Mouse (Mus musculus) thymus, adult 18-20 months (tissue): ENCODE results near the gene Sun2.

ENCODE experiments used
- DNase-seq, 2 experiments: peaks; one replicate each; pipeline ENCODE4 v3.0.0; 2022; ENCODE audit warnings: mixed read lengths in 2 of 2

Gene Sun2

DNA sequence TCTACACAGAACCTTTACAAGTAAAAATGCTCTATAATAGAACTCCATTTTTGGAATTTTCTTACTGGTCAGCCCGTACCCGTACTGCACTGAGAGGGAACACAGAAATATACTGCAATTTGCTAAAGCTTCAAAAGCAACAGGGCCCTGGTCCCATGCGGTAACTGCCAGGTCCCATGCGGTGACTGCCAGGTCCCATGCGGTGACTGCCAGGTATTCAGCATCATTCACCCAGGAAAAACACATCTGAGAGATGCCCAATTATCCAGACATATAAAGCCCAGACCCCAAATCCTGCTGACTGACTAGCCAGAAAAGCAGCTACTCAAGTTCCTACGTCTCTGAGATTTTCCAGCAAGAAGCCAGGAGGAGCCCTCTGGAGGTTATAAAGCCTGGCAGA lies 57.7 kb downstream of the Sun2 start:
- no peak for DNase-seq

DNA sequence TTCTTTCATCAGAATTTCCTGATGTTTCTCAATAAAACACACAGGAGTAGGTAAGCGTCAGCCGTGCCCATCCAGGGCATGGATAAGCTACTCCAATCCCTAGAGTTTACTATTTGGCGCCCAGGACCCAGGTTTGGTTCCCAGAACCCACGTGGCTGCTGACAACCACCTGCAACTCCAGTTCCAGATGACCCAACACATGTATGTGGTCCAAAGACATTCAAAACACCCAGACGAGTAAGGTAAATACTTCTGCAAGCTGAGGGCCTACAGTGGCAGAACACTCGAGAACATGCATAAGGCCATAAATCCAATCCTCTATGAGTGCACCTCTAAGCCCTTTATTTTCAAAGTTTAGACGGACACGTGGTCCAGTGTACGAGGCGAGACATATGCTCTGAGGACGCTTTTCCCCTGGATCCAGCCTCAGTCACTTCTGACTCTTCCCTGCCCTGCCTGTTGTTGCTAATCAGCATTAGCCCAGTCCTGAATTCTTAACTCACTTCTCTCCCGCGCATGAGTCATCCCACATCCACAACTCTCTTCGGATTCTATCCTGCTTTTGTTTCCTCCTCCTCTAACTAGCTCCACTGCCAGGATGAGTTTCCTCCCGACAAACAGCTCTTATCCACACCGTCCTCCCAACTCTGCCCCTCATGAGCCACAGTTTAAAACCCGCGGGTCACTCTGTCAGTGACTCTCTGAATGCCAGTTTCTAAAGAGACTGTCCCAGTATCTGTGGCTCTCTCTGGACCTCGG lies 58.5 kb downstream of the Sun2 start:
- no peak for DNase-seq

DNA sequence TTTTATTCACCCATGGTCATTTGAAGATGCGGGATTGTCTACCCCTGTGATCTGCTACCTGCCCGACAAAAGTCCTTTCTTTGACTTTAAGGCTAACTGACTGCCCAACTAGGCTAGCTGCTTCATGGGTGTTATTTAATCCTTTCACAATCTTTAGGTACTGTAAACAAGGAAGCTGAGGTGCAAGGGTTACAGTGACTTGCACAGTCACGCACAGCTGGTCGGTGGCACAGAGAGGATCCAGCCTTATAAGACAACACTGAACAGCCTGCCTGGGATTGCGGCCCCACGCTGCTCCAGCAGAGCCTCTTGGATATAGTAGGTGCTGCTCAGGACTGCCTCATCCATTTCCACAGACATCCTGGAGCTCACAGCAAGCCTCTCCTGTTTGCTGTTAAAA lies 59.2 kb downstream of the Sun2 start:
- no peak for DNase-seq

DNA sequence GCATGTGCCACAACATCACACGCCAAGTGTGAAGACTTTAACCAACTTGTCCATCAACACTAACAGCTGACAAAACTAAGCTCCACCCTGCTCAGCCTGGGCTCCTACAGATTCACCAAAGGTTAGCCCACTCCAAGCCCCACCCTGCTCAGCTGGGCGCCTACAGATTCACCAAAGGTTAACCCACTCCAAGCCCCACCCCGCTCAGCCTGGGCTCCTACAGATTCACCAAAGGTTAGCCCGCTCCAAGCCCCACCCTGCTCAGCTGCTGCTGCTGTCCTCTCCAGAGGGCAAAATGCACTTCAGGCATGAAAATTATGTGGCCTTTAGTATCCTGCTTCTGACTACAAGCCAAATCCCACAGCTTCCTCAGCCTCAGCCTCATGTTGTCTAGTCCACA lies 60.4 kb downstream of the Sun2 start:
- no peak for DNase-seq

DNA sequence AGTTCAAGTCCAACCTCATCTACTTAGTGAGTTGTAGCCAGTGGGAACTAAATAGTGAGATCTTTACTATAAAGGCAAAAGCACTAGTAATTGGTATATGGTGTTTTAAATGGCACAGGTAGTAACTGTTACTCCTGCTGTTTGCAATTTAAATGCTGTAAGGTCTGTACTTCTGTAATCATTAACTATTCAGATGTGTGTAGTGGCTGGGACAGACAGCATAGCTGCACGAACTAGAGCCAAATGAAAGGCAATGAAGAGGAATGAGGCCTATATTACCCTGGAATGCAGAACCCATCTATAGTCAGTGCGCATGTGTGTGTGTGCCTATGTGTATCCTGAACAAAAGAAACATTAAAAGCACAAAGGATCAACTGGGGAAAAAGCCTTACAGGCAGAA lies 64.4 kb downstream of the Sun2 start:
- DNase-seq, result no peak
